Mouse (Mus musculus): ENCODE measurements around the gene Shisa8. TPM values are rescaled to one million over a fixed set of nuclear protein-coding genes. Genes with fewer than 3 reads are reported as not detected.
A peak's percentile ranks its signal among the peaks of the same experiment; 100 is the strongest.

Gene Shisa8
- polyA plus RNA-seq, 1 experiment from 2014 or later, result 3.4 TPM

- H3K27ac ChIP-seq, result no peak overlapping the region
- ATAC-seq (ENCODE audit: low FRiP score) (no peak), DNase-seq (ENCODE audit: low spot score) (no peak)
- H3K4me2 ChIP-seq (replicated peaks), result no peak overlapping the region
- H3K4me3 ChIP-seq (replicated peaks; ENCODE audit: low read length), result no peak overlapping the region
- 9% methylated on average over 7 of the region's 7 CpGs for WGBS
- H3K36me3 ChIP-seq (replicated peaks; ENCODE audit: control insufficient read depth, insufficient read depth), result no peaks in the 10 kb centered on the region
- peaks cover 7% of the 10 kb centered on the region; the same call in 1 of the 2 replicates for H3K4me1 ChIP-seq (replicated peaks; ENCODE audit: control insufficient read depth, insufficient read depth, low read length)
- H3K9ac ChIP-seq, result no peak overlapping the region
- H3K9me3 ChIP-seq (ENCODE audit: control insufficient read depth, low read length), result no peaks in the 10 kb centered on the region
- peaks cover 41% of the 10 kb centered on the region for H3K27me3 ChIP-seq (ENCODE audit: control insufficient read depth, insufficient read depth, low read length)
Observed at GRCm38 (mm10) chr15:82217039-82217438, 4.4 kb upstream of the Shisa8 start.

GRCm38 (mm10) chr15:82216142-82216827 is 3.7 kb upstream of the Shisa8 start:
- no peak for ATAC-seq (ENCODE audit: low FRiP score)
- H3K27me3 ChIP-seq (ENCODE audit: control insufficient read depth, insufficient read depth, low read length), result peaks cover 48% of the 10 kb centered on the region

GRCm38 (mm10) chr15:82215332-82216046 is 2.9 kb upstream of the Shisa8 start:
- Histone ChIP-seq H3K9ac (no peak overlapping the region), H3K27me3 (ENCODE audit: control insufficient read depth, insufficient read depth, low read length) (peaks cover 56% of the 10 kb centered on the region), H3K4me3 (replicated peaks; ENCODE audit: low read length) (no peak overlapping the region), H3K9me3 (ENCODE audit: control insufficient read depth, low read length) (no peaks in the 10 kb centered on the region), H3K4me2 (replicated peaks) (no peak overlapping the region), H3K36me3 (replicated peaks; ENCODE audit: control insufficient read depth, insufficient read depth) (no peaks in the 10 kb centered on the region), H3K4me1 (replicated peaks; ENCODE audit: control insufficient read depth, insufficient read depth, low read length) (peaks cover 10% of the 10 kb centered on the region; the same call in 1 of the 2 replicates), H3K27ac (no peak overlapping the region)
- ATAC-seq (ENCODE audit: low FRiP score) (no peak), DNase-seq (ENCODE audit: low spot score) (no peak)
- WGBS, result 30% methylated on average over 11 of the region's 11 CpGs

More at GRCm38 (mm10) chr15:82216142-82216827, 3.7 kb upstream of the Shisa8 start:
- no peak overlapping the region for H3K9ac ChIP-seq
- no peak overlapping the region for H3K27ac ChIP-seq
- no peak overlapping the region for H3K4me3 ChIP-seq (replicated peaks; ENCODE audit: low read length)
- no peaks in the 10 kb centered on the region for H3K9me3 ChIP-seq (ENCODE audit: control insufficient read depth, low read length)
- DNase-seq (ENCODE audit: low spot score), result no peak
- 37% methylated on average over 20 of the region's 20 CpGs for WGBS
- H3K36me3 ChIP-seq (replicated peaks; ENCODE audit: control insufficient read depth, insufficient read depth), result no peaks in the 10 kb centered on the region
- no peak overlapping the region for H3K4me2 ChIP-seq (replicated peaks)
- peaks cover 10% of the 10 kb centered on the region; the same call in 1 of the 2 replicates for H3K4me1 ChIP-seq (replicated peaks; ENCODE audit: control insufficient read depth, insufficient read depth, low read length)

- no peak overlapping the region for H3K4me2 ChIP-seq (replicated peaks)
- H3K4me1 ChIP-seq (replicated peaks; ENCODE audit: control insufficient read depth, insufficient read depth, low read length), result peaks cover 10% of the 10 kb centered on the region; the same call in 1 of the 2 replicates
- peaks cover 78% of the 10 kb centered on the region for H3K27me3 ChIP-seq (ENCODE audit: control insufficient read depth, insufficient read depth, low read length)
- DNase-seq (ENCODE audit: low spot score) (no peak), ATAC-seq (ENCODE audit: low FRiP score) (no peak)
- no peak overlapping the region for H3K9ac ChIP-seq
- 5% methylated on average over 4 of the region's 4 CpGs for WGBS
- H3K9me3 ChIP-seq (ENCODE audit: control insufficient read depth, low read length), result no peaks in the 10 kb centered on the region
- H3K4me3 ChIP-seq (replicated peaks; ENCODE audit: low read length), result no peak overlapping the region
- H3K27ac ChIP-seq, result no peak overlapping the region
- H3K36me3 ChIP-seq (replicated peaks; ENCODE audit: control insufficient read depth, insufficient read depth), result no peaks in the 10 kb centered on the region
Observed at GRCm38 (mm10) chr15:82213222-82213621, 607 bp upstream of the Shisa8 start.

GRCm38 (mm10) chr15:82211911-82212751 is 484 bp downstream of the Shisa8 start:
- Histone ChIP-seq H3K9ac (peak overlapping the region; percentile 53), H3K27me3 (ENCODE audit: control insufficient read depth, insufficient read depth, low read length) (peaks cover 80% of the 10 kb centered on the region), H3K4me2 (replicated peaks) (peak overlapping the region; percentile 73), H3K9me3 (ENCODE audit: control insufficient read depth, low read length) (no peaks in the 10 kb centered on the region), H3K36me3 (replicated peaks; ENCODE audit: control insufficient read depth, insufficient read depth) (no peaks in the 10 kb centered on the region), H3K4me3 (replicated peaks; ENCODE audit: low read length) (peak overlapping the region; percentile 44), H3K27ac (no peak overlapping the region), H3K4me1 (replicated peaks; ENCODE audit: control insufficient read depth, insufficient read depth, low read length) (peaks cover 15% of the 10 kb centered on the region)
- peak; percentile 52 for ATAC-seq (ENCODE audit: low FRiP score)
- DNase-seq (ENCODE audit: low spot score), result no peak
- under 1% methylated on average over 107 of the region's 112 CpGs for WGBS

GRCm38 (mm10) chr15:82211281-82211680 is 1.3 kb downstream of the Shisa8 start:
- Histone ChIP-seq H3K4me3 (replicated peaks; ENCODE audit: low read length) (peak overlapping the region; percentile 44), H3K4me2 (replicated peaks) (peak overlapping the region; percentile 73; the same call in 1 of the 2 replicates), H3K4me1 (replicated peaks; ENCODE audit: control insufficient read depth, insufficient read depth, low read length) (peaks cover 24% of the 10 kb centered on the region), H3K27me3 (ENCODE audit: control insufficient read depth, insufficient read depth, low read length) (peaks cover 88% of the 10 kb centered on the region), H3K9ac (0 out of 2 replicates have a peak overlapping the region, but pooled peaks have one; percentile 7), H3K36me3 (replicated peaks; ENCODE audit: control insufficient read depth, insufficient read depth) (peaks cover under 1% of the 10 kb centered on the region; the same call in 1 of the 2 replicates), H3K9me3 (ENCODE audit: control insufficient read depth, low read length) (no peaks in the 10 kb centered on the region), H3K27ac (no peak overlapping the region)
- DNase-seq (ENCODE audit: low spot score) (no peak), ATAC-seq (ENCODE audit: low FRiP score) (no peak)
- WGBS, result 1% methylated on average over 11 of the region's 11 CpGs

- H3K9ac ChIP-seq, result no peak overlapping the region
- no peak for DNase-seq (ENCODE audit: low spot score)
- H3K36me3 ChIP-seq (replicated peaks; ENCODE audit: control insufficient read depth, insufficient read depth), result peaks cover 5% of the 10 kb centered on the region; the same call in 1 of the 2 replicates
- no peak overlapping the region for H3K4me2 ChIP-seq (replicated peaks)
- no peak overlapping the region for H3K4me3 ChIP-seq (replicated peaks; ENCODE audit: low read length)
- ATAC-seq (ENCODE audit: low FRiP score), result no peak
- H3K4me1 ChIP-seq (replicated peaks; ENCODE audit: control insufficient read depth, insufficient read depth, low read length), result peaks cover 25% of the 10 kb centered on the region
- H3K9me3 ChIP-seq (ENCODE audit: control insufficient read depth, low read length), result no peaks in the 10 kb centered on the region
- 29% methylated on average over 1 of the region's 1 CpGs for WGBS
- peaks cover 88% of the 10 kb centered on the region for H3K27me3 ChIP-seq (ENCODE audit: control insufficient read depth, insufficient read depth, low read length)
- H3K27ac ChIP-seq, result no peak overlapping the region
Observed at GRCm38 (mm10) chr15:82210801-82211200, 1.8 kb downstream of the Shisa8 start.

GRCm38 (mm10) chr15:82209295-82210050 is 3.1 kb downstream of the Shisa8 start:
- no peak overlapping the region for H3K4me2 ChIP-seq (replicated peaks)
- peaks cover 25% of the 10 kb centered on the region for H3K4me1 ChIP-seq (replicated peaks; ENCODE audit: control insufficient read depth, insufficient read depth, low read length)
- H3K4me3 ChIP-seq (replicated peaks; ENCODE audit: low read length), result no peak overlapping the region
- peaks cover 82% of the 10 kb centered on the region for H3K27me3 ChIP-seq (ENCODE audit: control insufficient read depth, insufficient read depth, low read length)
- H3K9ac ChIP-seq, result no peak overlapping the region
- DNase-seq (ENCODE audit: low spot score), result no peak
- no peaks in the 10 kb centered on the region for H3K9me3 ChIP-seq (ENCODE audit: control insufficient read depth, low read length)
- peaks cover 19% of the 10 kb centered on the region for H3K36me3 ChIP-seq (replicated peaks; ENCODE audit: control insufficient read depth, insufficient read depth)
- ATAC-seq (ENCODE audit: low FRiP score), result no peak
- WGBS, result 76% methylated on average over 13 of the region's 13 CpGs
- no peak overlapping the region for H3K27ac ChIP-seq

Measured in hindbrain, embryonic 14.5 days (tissue).